Mouse (Mus musculus) heart, adult 2 months (tissue): ENCODE data around the gene Sept11. TPM values are rescaled to one million over a fixed set of nuclear protein-coding genes. Genes with fewer than 3 reads are reported as not detected.

Experiments
- DNase-seq, 2 experiments: peaks; one replicate each; pipeline ENCODE4 v3.0.0; 2021
- H3K27ac ChIP-seq: fragments of 200-600 bp; 2 replicates; pipeline ENCODE4 v1.8.1; 2022
- H3K27me3 ChIP-seq: fragments of 200-500 bp; 2 replicates; pipeline ENCODE4 v1.6.1; 2012; ENCODE audit warnings: mild to moderate bottlenecking, low read length, inconsistent platforms, mixed read lengths; ENCODE audit not compliant: control insufficient read depth, insufficient read depth
- H3K36me3 ChIP-seq: fragments of 200-500 bp; 2 replicates; pipeline ENCODE4 v1.6.1; 2012; ENCODE audit warnings: low read length, inconsistent platforms; ENCODE audit not compliant: control insufficient read depth, insufficient read depth
- H3K4me1 ChIP-seq: fragments of 200-500 bp; 2 replicates; pipeline ENCODE4 v1.6.1; 2011; ENCODE audit warnings: low read length; ENCODE audit not compliant: control insufficient read depth, insufficient read depth
- H3K4me3 ChIP-seq: fragments of 200-600 bp; 2 replicates; pipeline ENCODE4 v1.8.1; 2022
- H3K79me2 ChIP-seq: fragments of 200-500 bp; replicated peaks from 2 replicates; pipeline ENCODE4 v1.6.1; 2012; ENCODE audit warnings: mild to moderate bottlenecking, inconsistent platforms, low read length, moderate library complexity, mixed read lengths; ENCODE audit not compliant: control insufficient read depth, insufficient read depth
- H3K9ac ChIP-seq: fragments of 200-500 bp; 2 replicates; pipeline ENCODE4 v1.6.1; 2012; ENCODE audit warnings: low read depth, mild to moderate bottlenecking, control low read depth, inconsistent platforms, low read length, mixed read lengths
- CTCF ChIP-seq: fragments of 200-600 bp; IDR thresholded peaks from 2 replicates; pipeline ENCODE4 v1.8.1; 2022; ENCODE audit warnings: antibody characterized with exemption, mild to moderate bottlenecking, moderate library complexity
- EP300 ChIP-seq: fragments of 200-500 bp; IDR thresholded peaks from 2 replicates; pipeline ENCODE4 v1.6.1; 2011; ENCODE audit warnings: low read depth, low read length, control low read depth; ENCODE audit not compliant: insufficient read depth
- POLR2A ChIP-seq: fragments of 200-500 bp; IDR thresholded peaks from 2 replicates; pipeline ENCODE4 v1.6.1; 2011; ENCODE audit warnings: mild to moderate bottlenecking, low read depth, low read length, control low read depth; ENCODE audit not compliant: insufficient read depth
- WGBS: fragments of 180-500 bp; shearing (Covaris S2); methylation state at CpG from one replicate; pipeline ENCODE4 v1.1.7; 2018; 5-methylcytosine and 5-hydroxymethylcytosine counted together
- intact Hi-C: fragments of 180-260 bp; cut with DNase I; formaldehyde crosslinking; loops from one replicate; pipeline ENCODE4 v1.15.1; 2025
- polyA plus RNA-seq: library from polyadenylated mRNA; depleted of rRNA; stranded (reverse); fragments of >200 nt; gene quantifications from 2 replicates; pipeline ENCODE4 v1.2.3, GENCODE M21; 2012
- total RNA-seq, 2 experiments: library from RNA; stranded (reverse); gene quantifications; 2 replicates each; pipeline ENCODE4 v1.2.3; 2021

Sept11 gene
- total and polyA plus RNA-seq, 3 experiments: 15.6 to 34.0 (median 25.7) TPM

GRCm38 (mm10) chr5:93093638-93094527 is 646 bp downstream of the Sept11 start:
- peak overlapping the region; percentile 84 for H3K9ac ChIP-seq
- peaks cover 2% of the 10 kb centered on the region for H3K36me3 ChIP-seq
- TF ChIP-seq CTCF (no peak), POLR2A (no peak; the same call in 1 of the 2 replicates), EP300 (no peak)
- intact Hi-C loops: loop anchor here (2.0 to 5.0 kb wide), 2 partner anchors 51 to 173 kb away; partner anchors contain the start of gene Ccng2
- H3K4me3 ChIP-seq: peak overlapping the region; percentile 87
- peak overlapping the region; percentile 99 for H3K27ac ChIP-seq
- H3K4me1 ChIP-seq: peaks cover 16% of the 10 kb centered on the region
- 2% methylated on average over 48 of the region's 50 CpGs for WGBS
- H3K79me2 ChIP-seq: no peaks in the 10 kb centered on the region
- no peaks in the 10 kb centered on the region for H3K27me3 ChIP-seq
- DNase-seq: peak; percentile 60 to 71

- no peak overlapping the region; the same call in 1 of the 2 replicates for H3K27ac ChIP-seq
- DNase-seq: no peak
- no peak overlapping the region for H3K9ac ChIP-seq
- no peaks in the 10 kb centered on the region for H3K79me2 ChIP-seq
- no peaks in the 10 kb centered on the region for H3K27me3 ChIP-seq
- WGBS: 68% methylated on average over 7 of the region's 7 CpGs
- TF ChIP-seq EP300: no peak
- no peak for TF ChIP-seq POLR2A
- TF ChIP-seq CTCF: no peak
- peaks cover 19% of the 10 kb centered on the region for H3K4me1 ChIP-seq
- intact Hi-C loops: loop anchor here (5.0 kb wide), 2 partner anchors 37 to 98 kb away; no protein-coding TSS in a partner anchor
- H3K4me3 ChIP-seq: no peak overlapping the region
- peaks cover 4% of the 10 kb centered on the region for H3K36me3 ChIP-seq
Measured at GRCm38 (mm10) chr5:93095301-93095700, 2.1 kb downstream of the Sept11 start.

GRCm38 (mm10) chr5:93097204-93097906 is 4.1 kb downstream of the Sept11 start:
- Histone ChIP-seq H3K27ac (no peak overlapping the region; the same call in 1 of the 2 replicates), H3K4me3 (no peak overlapping the region), H3K27me3 (no peaks in the 10 kb centered on the region), H3K4me1 (peaks cover 21% of the 10 kb centered on the region), H3K9ac (no peak overlapping the region), H3K79me2 (peaks cover 1% of the 10 kb centered on the region; the same call in 1 of the 2 replicates), H3K36me3 (peaks cover 2% of the 10 kb centered on the region)
- DNase-seq: no peak
- WGBS: 62% methylated on average over 13 of the region's 13 CpGs
- intact Hi-C loops: loop anchor here (5.0 kb wide), 2 partner anchors 35 to 100 kb away; no protein-coding TSS in a partner anchor
- no peak for TF ChIP-seq CTCF
- TF ChIP-seq POLR2A: no peak
- no peak for TF ChIP-seq EP300

- H3K79me2 ChIP-seq: peaks cover 1% of the 10 kb centered on the region; the same call in 1 of the 2 replicates
- no peak for DNase-seq
- peaks cover 2% of the 10 kb centered on the region for H3K36me3 ChIP-seq
- H3K9ac ChIP-seq: no peak overlapping the region
- intact Hi-C loops: loop anchor here (5.0 kb wide), 2 partner anchors 34 to 101 kb away; no protein-coding TSS in a partner anchor
- TF ChIP-seq CTCF: no peak
- TF ChIP-seq POLR2A: no peak
- no peak for TF ChIP-seq EP300
- H3K27me3 ChIP-seq: no peaks in the 10 kb centered on the region
- H3K4me1 ChIP-seq: peaks cover 21% of the 10 kb centered on the region
- 31% methylated on average over 6 of the region's 6 CpGs for WGBS
- H3K4me3 ChIP-seq: no peak overlapping the region
- H3K27ac ChIP-seq: no peak overlapping the region
Measured at GRCm38 (mm10) chr5:93098219-93098618, 5.0 kb downstream of the Sept11 start.

- Histone ChIP-seq H3K79me2 (peaks cover 1% of the 10 kb centered on the region; the same call in 1 of the 2 replicates), H3K27me3 (no peaks in the 10 kb centered on the region), H3K27ac (no peak overlapping the region; the same call in 1 of the 2 replicates), H3K4me1 (peaks cover 21% of the 10 kb centered on the region), H3K4me3 (no peak overlapping the region), H3K9ac (no peak overlapping the region), H3K36me3 (peaks cover 2% of the 10 kb centered on the region)
- no peak for DNase-seq
- WGBS: 42% methylated on average over 14 of the region's 14 CpGs
- TF ChIP-seq EP300 (0 out of 2 replicates have a peak, but pooled peaks have one; percentile 11), POLR2A (no peak)
- intact Hi-C loops: loop anchor here (5.0 kb wide), 2 partner anchors 33 to 102 kb away; no protein-coding TSS in a partner anchor
Measured at GRCm38 (mm10) chr5:93098811-93099210, 5.6 kb downstream of the Sept11 start.
